Mouse (Mus musculus): ENCODE measurements around the gene Ube2g1. TPM values are rescaled to one million over a fixed set of nuclear protein-coding genes. Genes with fewer than 3 reads are reported as not detected.
A peak's percentile ranks its signal among the peaks of the same experiment; 100 is the strongest.

The Ube2g1 gene
- polyA plus RNA-seq (2015; fragmentation: Nextera tagmentation; extraction: Ambion mirVana), result 61.2 and 63.4 TPM in 2 replicates

GRCm38 (mm10) chr11:72606694-72607407 is at the start of gene Ube2g1:
TSS of gene Ube2g1 (plus strand) at chr11:72607283.
- 2% methylated on average over 51 of the region's 56 CpGs for WGBS
- peak within 1 kb of the TSS; percentile 71 for H3K4me2 ChIP-seq (ENCODE audit: low read length)
- H3K27ac ChIP-seq, result peak within 1 kb of the TSS; percentile 97
- H3K9me3 ChIP-seq (replicated peaks; ENCODE audit: low read length), result no peaks in the 10 kb centered on the region
- peak; percentile 95 for ATAC-seq (replicated peaks; ENCODE audit: low FRiP score, low read depth)
- peak within 1 kb of the TSS; percentile 95 for H3K9ac ChIP-seq (ENCODE audit: low read depth, low read length)
- 0 out of 2 replicates have a peak, but pooled peaks cover 3% of the 10 kb centered on the region for H3K4me1 ChIP-seq (replicated peaks; ENCODE audit: insufficient read depth, low read length)
- no peaks in the 10 kb centered on the region for H3K36me3 ChIP-seq (ENCODE audit: insufficient read depth, low read length)
- no peaks in the 10 kb centered on the region for H3K27me3 ChIP-seq (ENCODE audit: insufficient read depth, low read length)
- peak within 1 kb of the TSS; percentile 98 for H3K4me3 ChIP-seq (replicated peaks; ENCODE audit: low read depth, low read length)
- TF ChIP-seq CTCF (IDR thresholded peaks at IDR 0.05; ENCODE audit: low read depth), result no peak
- DNase-seq (ENCODE audit: low spot score), result peak; percentile 97

- ATAC-seq (replicated peaks; ENCODE audit: low FRiP score, low read depth) (no peak), DNase-seq (ENCODE audit: low spot score) (no peak)
- Histone ChIP-seq H3K4me2 (ENCODE audit: low read length) (no peak overlapping the region), H3K27me3 (ENCODE audit: insufficient read depth, low read length) (no peaks in the 10 kb centered on the region), H3K4me1 (replicated peaks; ENCODE audit: insufficient read depth, low read length) (no peaks in the 10 kb centered on the region), H3K36me3 (ENCODE audit: insufficient read depth, low read length) (no peaks in the 10 kb centered on the region), H3K9ac (ENCODE audit: low read depth, low read length) (no peak overlapping the region), H3K27ac (no peak overlapping the region), H3K9me3 (replicated peaks; ENCODE audit: low read length) (no peaks in the 10 kb centered on the region), H3K4me3 (replicated peaks; ENCODE audit: low read depth, low read length) (no peak overlapping the region)
- WGBS, result 67% methylated on average over 5 of the region's 5 CpGs
- TF ChIP-seq CTCF (IDR thresholded peaks at IDR 0.05; ENCODE audit: low read depth), result no peak
Measured at GRCm38 (mm10) chr11:72558155-72558554, 48.9 kb upstream of the Ube2g1 start.

GRCm38 (mm10) chr11:72560661-72561060 is 46.4 kb upstream of the Ube2g1 start:
- DNase-seq (ENCODE audit: low spot score) (no peak), ATAC-seq (replicated peaks; ENCODE audit: low FRiP score, low read depth) (no peak)
- Histone ChIP-seq H3K27me3 (ENCODE audit: insufficient read depth, low read length) (no peaks in the 10 kb centered on the region), H3K27ac (no peak overlapping the region), H3K4me3 (replicated peaks; ENCODE audit: low read depth, low read length) (no peak overlapping the region), H3K4me1 (replicated peaks; ENCODE audit: insufficient read depth, low read length) (no peaks in the 10 kb centered on the region), H3K4me2 (ENCODE audit: low read length) (no peak overlapping the region), H3K9me3 (replicated peaks; ENCODE audit: low read length) (no peaks in the 10 kb centered on the region), H3K36me3 (ENCODE audit: insufficient read depth, low read length) (no peaks in the 10 kb centered on the region), H3K9ac (ENCODE audit: low read depth, low read length) (no peak overlapping the region)
- TF ChIP-seq CTCF (IDR thresholded peaks at IDR 0.05; ENCODE audit: low read depth), result no peak
- 37% methylated on average over 3 of the region's 3 CpGs for WGBS

- DNase-seq (ENCODE audit: low spot score), result peak; percentile 92
- no peak overlapping the region for H3K9ac ChIP-seq (ENCODE audit: low read depth, low read length)
- no peaks in the 10 kb centered on the region for H3K27me3 ChIP-seq (ENCODE audit: insufficient read depth, low read length)
- ATAC-seq (replicated peaks; ENCODE audit: low FRiP score, low read depth), result 0 out of 2 replicates have a peak, but pooled peaks have one; percentile 45
- H3K27ac ChIP-seq, result no peak overlapping the region
- H3K4me1 ChIP-seq (replicated peaks; ENCODE audit: insufficient read depth, low read length), result no peaks in the 10 kb centered on the region
- H3K36me3 ChIP-seq (ENCODE audit: insufficient read depth, low read length), result no peaks in the 10 kb centered on the region
- WGBS, result 19% methylated on average over 6 of the region's 6 CpGs
- H3K4me2 ChIP-seq (ENCODE audit: low read length), result no peak overlapping the region
- H3K4me3 ChIP-seq (replicated peaks; ENCODE audit: low read depth, low read length), result no peak overlapping the region
- no peaks in the 10 kb centered on the region for H3K9me3 ChIP-seq (replicated peaks; ENCODE audit: low read length)
- TF ChIP-seq CTCF (IDR thresholded peaks at IDR 0.05; ENCODE audit: low read depth), result peak; percentile 89
Measured at GRCm38 (mm10) chr11:72564232-72564807, 42.8 kb upstream of the Ube2g1 start.

GRCm38 (mm10) chr11:72566304-72566703 is 40.8 kb upstream of the Ube2g1 start:
- Histone ChIP-seq H3K27me3 (ENCODE audit: insufficient read depth, low read length) (no peaks in the 10 kb centered on the region), H3K27ac (no peak overlapping the region), H3K9me3 (replicated peaks; ENCODE audit: low read length) (no peaks in the 10 kb centered on the region), H3K4me2 (ENCODE audit: low read length) (no peak overlapping the region), H3K4me1 (replicated peaks; ENCODE audit: insufficient read depth, low read length) (no peaks in the 10 kb centered on the region), H3K36me3 (ENCODE audit: insufficient read depth, low read length) (no peaks in the 10 kb centered on the region), H3K4me3 (replicated peaks; ENCODE audit: low read depth, low read length) (no peak overlapping the region), H3K9ac (ENCODE audit: low read depth, low read length) (no peak overlapping the region)
- TF ChIP-seq CTCF (IDR thresholded peaks at IDR 0.05; ENCODE audit: low read depth), result no peak
- DNase-seq (ENCODE audit: low spot score) (no peak), ATAC-seq (replicated peaks; ENCODE audit: low FRiP score, low read depth) (no peak)
- WGBS, result 70% methylated on average over 7 of the region's 7 CpGs

GRCm38 (mm10) chr11:72566816-72567338 is 40.2 kb upstream of the Ube2g1 start:
- TF ChIP-seq CTCF (IDR thresholded peaks at IDR 0.05; ENCODE audit: low read depth), result no peak

More at GRCm38 (mm10) chr11:72566816-72567338, 40.2 kb upstream of the Ube2g1 start:
- peak; percentile 65 for DNase-seq (ENCODE audit: low spot score)
- ATAC-seq (replicated peaks; ENCODE audit: low FRiP score, low read depth), result 0 out of 2 replicates have a peak, but pooled peaks have one; percentile 38
- Histone ChIP-seq H3K9ac (ENCODE audit: low read depth, low read length) (no peak overlapping the region), H3K4me2 (ENCODE audit: low read length) (no peak overlapping the region), H3K4me3 (replicated peaks; ENCODE audit: low read depth, low read length) (no peak overlapping the region), H3K27me3 (ENCODE audit: insufficient read depth, low read length) (no peaks in the 10 kb centered on the region), H3K36me3 (ENCODE audit: insufficient read depth, low read length) (no peaks in the 10 kb centered on the region), H3K4me1 (replicated peaks; ENCODE audit: insufficient read depth, low read length) (no peaks in the 10 kb centered on the region), H3K9me3 (replicated peaks; ENCODE audit: low read length) (no peaks in the 10 kb centered on the region), H3K27ac (no peak overlapping the region)
- 28% methylated on average over 10 of the region's 10 CpGs for WGBS

Data from kidney, postnatal 0 days (tissue).